Comparison of ENCODE assay signal across 17 mouse cellular contexts in the genomic region with DNA sequence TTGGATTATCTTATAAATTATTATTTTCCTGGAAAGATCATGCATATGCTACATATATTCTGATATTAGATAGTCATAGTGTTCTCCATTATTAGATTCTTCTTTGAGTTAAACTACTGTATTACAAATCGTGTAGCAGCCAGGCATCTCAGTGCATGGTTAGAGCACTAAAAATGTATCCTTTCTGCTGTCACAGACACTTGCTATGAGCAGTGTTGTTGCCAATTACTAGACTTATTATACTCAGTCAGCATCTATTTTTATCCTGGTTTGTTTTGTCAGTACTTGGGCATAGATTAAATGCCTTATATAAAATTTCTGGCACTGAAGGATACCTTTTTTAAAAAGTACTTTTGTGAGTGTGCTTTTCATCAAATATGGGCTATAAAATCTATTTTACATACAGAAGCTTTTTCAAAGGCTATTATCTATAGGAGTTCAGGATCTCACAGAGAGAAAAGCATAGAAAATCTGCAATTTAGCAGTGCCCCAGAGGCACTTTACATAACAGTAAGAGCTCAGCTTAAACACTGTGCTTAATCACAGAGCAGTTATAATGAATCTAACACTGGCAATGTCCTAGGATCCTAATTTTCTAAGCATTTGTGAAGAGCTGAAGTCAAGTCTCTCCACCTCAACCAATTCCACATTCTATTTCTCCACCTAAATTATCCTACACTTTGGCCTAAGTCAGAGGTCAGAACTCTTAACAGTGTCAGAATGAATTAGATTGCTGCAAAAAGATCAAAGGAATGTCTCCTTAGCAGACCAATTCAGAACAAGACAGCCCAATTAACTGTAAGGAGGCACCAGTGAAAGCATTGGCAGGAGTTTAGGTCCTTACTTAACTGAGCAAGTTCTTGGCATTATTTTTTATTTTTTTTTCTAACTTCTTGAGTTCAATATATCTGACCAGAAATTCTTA.
DNase-seq lines count a peak whose midpoint lies in the region; ATAC-seq lines count a peak whose summit lies in the region.
"Had no signal": no experiment of that assay in that cellular context is flagged by ENCODE, and none has a peak within 500 bp of the region (broad histone marks: within the 10 kb centered on the region; RNA-seq: fewer than 3 reads in every experiment).

No protein-coding gene starts in this region.

- H3K27me3 ChIP-seq in forebrain, embryonic 11.5 days (ENCODE audit: control insufficient read depth, insufficient read depth, low read length) = no peaks in the 10 kb centered on the region
- no peaks in the 10 kb centered on the region for H3K27me3 ChIP-seq in forebrain, embryonic 15.5 days
- H3K27me3 ChIP-seq in midbrain, embryonic 12.5 days = no peaks in the 10 kb centered on the region
- H3K27me3 ChIP-seq in midbrain, embryonic 16.5 days (ENCODE audit: control insufficient read depth, insufficient read depth, low read depth, low read length) = no peaks in the 10 kb centered on the region
- no peaks in the 10 kb centered on the region for H3K27me3 ChIP-seq in forebrain, embryonic 14.5 days (replicated peaks; ENCODE audit: control insufficient read depth, insufficient read depth, low read length)
- H3K27me3 ChIP-seq: liver, embryonic 15.5 days had no signal

- H3K27ac ChIP-seq in forebrain, embryonic 11.5 days (ENCODE audit: low read depth, low read length) = no peak overlapping the region
- no peak overlapping the region for H3K27ac ChIP-seq in forebrain, embryonic 15.5 days (replicated peaks)
- no peak overlapping the region for H3K27ac ChIP-seq in midbrain, embryonic 12.5 days (replicated peaks)
- H3K27ac ChIP-seq in midbrain, embryonic 16.5 days (ENCODE audit: low read length) = no peak overlapping the region
- no peak overlapping the region for H3K27ac ChIP-seq in forebrain, embryonic 14.5 days (ENCODE audit: low read depth, low read length)
- H3K27ac ChIP-seq: heart, embryonic 10.5 days; liver, embryonic 15.5 days had no signal

- H3K4me3 ChIP-seq in forebrain, embryonic 11.5 days (ENCODE audit: low read depth, low read length) = no peak overlapping the region
- no peak overlapping the region for H3K4me3 ChIP-seq in forebrain, embryonic 15.5 days
- H3K4me3 ChIP-seq in midbrain, embryonic 12.5 days = no peak overlapping the region
- no peak overlapping the region for H3K4me3 ChIP-seq in midbrain, embryonic 16.5 days (ENCODE audit: low read depth, low read length)
- no peak overlapping the region for H3K4me3 ChIP-seq in forebrain, embryonic 14.5 days (ENCODE audit: low read depth, low read length)
- H3K4me3 ChIP-seq: heart, embryonic 10.5 days; liver, embryonic 15.5 days had no signal

- H3K9ac ChIP-seq in forebrain, embryonic 11.5 days (ENCODE audit: low read length) = no peak overlapping the region
- no peak overlapping the region for H3K9ac ChIP-seq in forebrain, embryonic 15.5 days (replicated peaks)
- no peak overlapping the region for H3K9ac ChIP-seq in midbrain, embryonic 12.5 days (replicated peaks)
- no peak overlapping the region for H3K9ac ChIP-seq in midbrain, embryonic 16.5 days (ENCODE audit: low read depth, low read length)
- no peak overlapping the region for H3K9ac ChIP-seq in forebrain, embryonic 14.5 days (ENCODE audit: low read length)
- H3K9ac ChIP-seq: liver, embryonic 15.5 days had no signal

- H3K9me3 ChIP-seq in forebrain, embryonic 11.5 days (ENCODE audit: control insufficient read depth, low read length) = no peaks in the 10 kb centered on the region
- no peaks in the 10 kb centered on the region for H3K9me3 ChIP-seq in forebrain, embryonic 15.5 days
- H3K9me3 ChIP-seq in midbrain, embryonic 12.5 days = no peaks in the 10 kb centered on the region
- no peaks in the 10 kb centered on the region for H3K9me3 ChIP-seq in midbrain, embryonic 16.5 days (replicated peaks; ENCODE audit: control insufficient read depth, low read length, poor library complexity, severe bottlenecking)
- no peaks in the 10 kb centered on the region for H3K9me3 ChIP-seq in forebrain, embryonic 14.5 days (replicated peaks; ENCODE audit: control insufficient read depth, low read length)
- H3K9me3 ChIP-seq: heart, embryonic 10.5 days; liver, embryonic 15.5 days had no signal

- WGBS in forebrain, embryonic 11.5 days = 72% methylated on average over 1 of the region's 1 CpGs
- 31% methylated on average over 1 of the region's 1 CpGs for WGBS in forebrain, embryonic 15.5 days
- 72% methylated on average over 1 of the region's 1 CpGs for WGBS in midbrain, embryonic 12.5 days
- WGBS in midbrain, embryonic 16.5 days = 55% methylated on average over 1 of the region's 1 CpGs
- 31% methylated on average over 1 of the region's 1 CpGs for WGBS in forebrain, embryonic 14.5 days

- peak; percentile 65 for ATAC-seq in forebrain, embryonic 11.5 days (replicated peaks; ENCODE audit: low FRiP score)
- no peak; the same call in 1 of the 2 replicates for ATAC-seq in forebrain, embryonic 15.5 days (replicated peaks)
- ATAC-seq in midbrain, embryonic 12.5 days (ENCODE audit: low FRiP score, low read depth) = peak; percentile 53; the same call in 1 of the 2 replicates
- no peak for ATAC-seq in midbrain, embryonic 16.5 days
- ATAC-seq in forebrain, embryonic 14.5 days = peak; percentile 57; the same call in 1 of the 2 replicates
- ATAC-seq: hindbrain, embryonic 16.5 days had no signal

- no peak overlapping the region for H3K4me2 ChIP-seq in forebrain, embryonic 11.5 days (ENCODE audit: low read depth, low read length, severe bottlenecking)
- H3K4me2 ChIP-seq in forebrain, embryonic 15.5 days (replicated peaks) = no peak overlapping the region
- no peak overlapping the region for H3K4me2 ChIP-seq in midbrain, embryonic 12.5 days (replicated peaks)
- H3K4me2 ChIP-seq in midbrain, embryonic 16.5 days (ENCODE audit: low read length) = no peak overlapping the region
- H3K4me2 ChIP-seq in forebrain, embryonic 14.5 days (ENCODE audit: low read length) = no peak overlapping the region
- H3K4me2 ChIP-seq: liver, embryonic 15.5 days had no signal

- no peaks in the 10 kb centered on the region for H3K4me1 ChIP-seq in forebrain, embryonic 11.5 days (replicated peaks; ENCODE audit: control insufficient read depth, insufficient read depth, low read length)
- no peaks in the 10 kb centered on the region for H3K4me1 ChIP-seq in forebrain, embryonic 15.5 days
- H3K4me1 ChIP-seq in midbrain, embryonic 12.5 days = peaks cover 4% of the 10 kb centered on the region; the same call in 1 of the 2 replicates
- H3K4me1 ChIP-seq in midbrain, embryonic 16.5 days (ENCODE audit: control insufficient read depth, insufficient read depth, low read length) = no peaks in the 10 kb centered on the region
- no peaks in the 10 kb centered on the region for H3K4me1 ChIP-seq in forebrain, embryonic 14.5 days (ENCODE audit: control insufficient read depth, insufficient read depth, low read length)
- H3K4me1 ChIP-seq: heart, embryonic 10.5 days; liver, embryonic 15.5 days had no signal

- H3K36me3 ChIP-seq in forebrain, embryonic 11.5 days (ENCODE audit: control insufficient read depth, insufficient read depth, low read length) = no peaks in the 10 kb centered on the region
- no peaks in the 10 kb centered on the region for H3K36me3 ChIP-seq in forebrain, embryonic 15.5 days
- H3K36me3 ChIP-seq in midbrain, embryonic 12.5 days = no peaks in the 10 kb centered on the region
- no peaks in the 10 kb centered on the region for H3K36me3 ChIP-seq in midbrain, embryonic 16.5 days (ENCODE audit: control insufficient read depth, insufficient read depth, low read length)
- H3K36me3 ChIP-seq in forebrain, embryonic 14.5 days (ENCODE audit: control insufficient read depth, insufficient read depth, low read length) = no peaks in the 10 kb centered on the region
- H3K36me3 ChIP-seq: heart, embryonic 10.5 days; liver, embryonic 15.5 days had no signal

- DNase-seq in forebrain, embryonic 11.5 days (ENCODE audit: low spot score) = no peak
- DNase-seq in forebrain, embryonic 14.5 days (ENCODE audit: low spot score) = peak; percentile 33
- no peak for DNase-seq in spleen, postnatal 4 days (ENCODE audit: low spot score in 2 of 2)
- DNase-seq in kidney, adult 18-20 months = no peak
- DNase-seq in kidney, postnatal 14 days = no peak
- DNase-seq: adrenal gland, postnatal 10 days; cerebellum, adult 18-20 months; kidney, adult 11 months; kidney, postnatal 25 days; lung, postnatal 10 days; thymus, postnatal 14 days had no signal

Comparison
In these comparisons a context has a peak if more than half of its experiments do, and no peak if none do; other contexts are left out.
1. ATAC-seq: peak in forebrain, embryonic 11.5 days (single experiment), midbrain, embryonic 12.5 days (single experiment) and forebrain, embryonic 14.5 days (single experiment); none in forebrain, embryonic 15.5 days (single experiment) and midbrain, embryonic 16.5 days (single experiment).